Comparison of ENCODE assay signal across 8 mouse cellular contexts in the genomic region with DNA sequence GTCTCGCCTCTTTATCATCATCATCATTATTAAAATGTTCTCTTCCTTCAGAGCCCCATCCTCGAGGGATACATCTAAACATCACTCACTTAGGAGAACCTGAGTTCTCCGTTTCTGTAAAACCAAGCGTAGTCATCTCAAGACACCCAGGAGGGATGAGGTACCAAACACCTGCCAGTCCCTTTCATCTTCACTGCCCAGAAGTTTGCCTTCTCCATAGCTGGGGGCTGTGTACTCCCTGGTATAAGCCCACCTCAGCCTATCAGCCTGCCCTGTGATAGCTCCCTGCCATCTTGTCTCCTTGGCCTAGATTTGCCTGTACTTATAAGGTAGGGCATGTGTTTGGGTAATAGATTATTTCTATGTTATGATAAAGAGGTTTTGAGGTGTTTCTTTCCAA. TPM values are rescaled to one million over a fixed set of nuclear protein-coding genes. Genes with fewer than 3 reads are reported as not detected.
A peak's percentile ranks its signal among the peaks of the same experiment; 100 is the strongest.
DNase-seq lines count a peak whose midpoint lies in the region; ATAC-seq and TF ChIP-seq lines count a peak whose summit lies in the region.

No protein-coding gene starts in this region.

- WGBS in kidney, embryonic 15.5 days: 9% methylated on average over 4 of the region's 4 CpGs
- WGBS in midbrain, postnatal 0 days: 16% methylated on average over 4 of the region's 4 CpGs

- H3K9ac ChIP-seq in kidney, embryonic 15.5 days: peak overlapping the region; percentile 78
- H3K9ac ChIP-seq in midbrain, postnatal 0 days (replicated peaks; ENCODE audit: low read length, poor library complexity, severe bottlenecking): peak overlapping the region; percentile 68; the same call in 1 of the 2 replicates

- ATAC-seq in kidney, embryonic 15.5 days (replicated peaks; ENCODE audit: low FRiP score): no peak
- ATAC-seq in inflammation-experienced regulatory T-cells, adult 6 months: peak; percentile 10
- ATAC-seq in midbrain, postnatal 0 days (ENCODE audit: low FRiP score): no peak

- H3K36me3 ChIP-seq in kidney, embryonic 15.5 days: no peaks in the 10 kb centered on the region
- H3K36me3 ChIP-seq in midbrain, postnatal 0 days (ENCODE audit: insufficient read depth, low read length): no peaks in the 10 kb centered on the region

- peaks cover 26% of the 10 kb centered on the region for H3K4me1 ChIP-seq in kidney, embryonic 15.5 days
- H3K4me1 ChIP-seq in midbrain, postnatal 0 days (ENCODE audit: insufficient read depth, low read length): no peaks in the 10 kb centered on the region

- H3K27ac ChIP-seq in kidney, embryonic 15.5 days: no peak overlapping the region
- H3K27ac ChIP-seq in midbrain, postnatal 0 days (ENCODE audit: low read depth, low read length): no peak overlapping the region

- H3K4me2 ChIP-seq in kidney, embryonic 15.5 days: peak overlapping the region; percentile 82
- H3K4me2 ChIP-seq in midbrain, postnatal 0 days (ENCODE audit: low read depth, low read length, poor library complexity, severe bottlenecking): peak overlapping the region; percentile 81

- no peak for TF ChIP-seq CTCF in midbrain, postnatal 0 days (IDR thresholded peaks at IDR 0.05)

- H3K27me3 ChIP-seq in kidney, embryonic 15.5 days: no peaks in the 10 kb centered on the region
- H3K27me3 ChIP-seq in midbrain, postnatal 0 days (ENCODE audit: insufficient read depth, low read length): no peaks in the 10 kb centered on the region

- DNase-seq in kidney, adult 8-10 months: no peak
- peak; percentile 24 for DNase-seq in c-Kit-negative CD71-positive TER-119-positive erythroid progenitor cells, embryonic 14.5 days (ENCODE audit: low read depth, low spot score)
- no peak for DNase-seq in midbrain, postnatal 0 days (ENCODE audit: low spot score)
- DNase-seq in layer of hippocampus, postnatal 36 days: no peak
- DNase-seq in cerebellum, postnatal 10 days: no peak
- DNase-seq in spleen, postnatal 36 days (ENCODE audit: low spot score in 2 of 2): no peak

- H3K9me3 ChIP-seq in kidney, embryonic 15.5 days (replicated peaks): no peaks in the 10 kb centered on the region
- H3K9me3 ChIP-seq in midbrain, postnatal 0 days (ENCODE audit: low read length): no peaks in the 10 kb centered on the region

- H3K4me3 ChIP-seq in kidney, embryonic 15.5 days (replicated peaks): peak overlapping the region; percentile 77
- peak overlapping the region; percentile 89 for H3K4me3 ChIP-seq in midbrain, postnatal 0 days (ENCODE audit: low read depth, low read length)

RNA-seq across cellular contexts. Expression of a gene that starts 1.1 kb away (rescaled TPM):
- 37.8 and 40.6 TPM in 2 replicates for polyA plus RNA-seq in kidney, embryonic 15.5 days (2015; fragmentation: Nextera tagmentation; extraction: Ambion mirVana)
- 10 to 100 TPM; 68.9 to 72.9 (median 72.8) TPM for polyA plus RNA-seq in inflammation-experienced regulatory T-cells, adult 6 months (2017; shearing (Covaris generic))
- 102 and 148 TPM in 2 replicates for total RNA-seq in midbrain, postnatal 0 days (2014; rRNA removed)
- 57.6 and 58.7 TPM in 2 replicates for polyA plus RNA-seq in midbrain, postnatal 0 days (2015; fragmentation: Nextera tagmentation; extraction: Ambion mirVana)
- total RNA-seq in layer of hippocampus, postnatal 36 days (2021): 100 to 1,000 TPM; 236 to 254 TPM

RNA-seq across cellular contexts. Expression of a gene that starts 46.9 kb away (rescaled TPM):
- polyA plus RNA-seq in kidney, embryonic 15.5 days (2015; fragmentation: Nextera tagmentation; extraction: Ambion mirVana): 0.27 and 0.29 TPM in 2 replicates
- not detected for polyA plus RNA-seq in inflammation-experienced regulatory T-cells, adult 6 months (2017; shearing (Covaris generic))
- 0.57 and 0.77 TPM in 2 replicates for total RNA-seq in midbrain, postnatal 0 days (2014; rRNA removed)
- 0.41 and 0.80 TPM in 2 replicates for polyA plus RNA-seq in midbrain, postnatal 0 days (2015; fragmentation: Nextera tagmentation; extraction: Ambion mirVana)
- under 1 TPM; 0.71 to 0.75 TPM for total RNA-seq in layer of hippocampus, postnatal 36 days (2021)
